Mouse (Mus musculus): Measurements from ENCODE around the gene Mrps33.

The Mrps33 gene

GRCm38 (mm10) chr6:39776275-39776674 is 34.5 kb downstream of the Mrps33 start:
- no peak for DNase-seq

- DNase-seq, result no peak
Measured at GRCm38 (mm10) chr6:39775029-39775428, 35.8 kb downstream of the Mrps33 start.

- no peak for DNase-seq
Measured at GRCm38 (mm10) chr6:39757229-39757628, 53.6 kb downstream of the Mrps33 start.
